In the genomic region with DNA sequence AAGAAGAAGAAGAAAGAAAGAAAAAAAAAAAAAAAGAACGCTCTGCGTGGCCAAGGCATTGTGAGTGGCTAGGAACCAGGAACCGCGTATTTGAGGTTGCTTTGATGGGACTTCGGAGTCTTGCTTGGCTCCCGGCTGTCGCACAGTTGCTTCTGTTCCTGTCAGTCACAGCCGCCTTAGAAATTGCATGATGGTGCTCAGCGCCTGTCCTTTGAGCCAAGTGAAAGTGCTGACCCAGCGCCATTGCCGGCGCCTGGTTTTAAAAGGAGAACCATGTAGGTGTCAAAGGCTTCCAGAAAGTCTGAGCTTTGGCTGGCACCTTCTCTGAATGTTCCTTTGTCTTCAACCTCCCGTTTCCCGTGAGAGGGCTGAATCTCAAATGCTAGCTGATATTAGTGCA, we compare ENCODE assay signal across 8 mouse cellular contexts. TPM values are rescaled to one million over a fixed set of nuclear protein-coding genes. Genes with fewer than 3 reads are reported as not detected.
DNase-seq lines count a peak whose midpoint lies in the region; ATAC-seq and TF ChIP-seq lines count a peak whose summit lies in the region.

No protein-coding gene starts in this region.

- peak; percentile 8; the same call in 1 of the 2 replicates for ATAC-seq in frontal cortex, adult (ENCODE audit: low TSS enrichment)
- ATAC-seq in intestine, embryonic 14.5 days (replicated peaks; ENCODE audit: low FRiP score, low TSS enrichment, low read depth) = no peak
- ATAC-seq in stomach, postnatal 0 days (ENCODE audit: low FRiP score, low TSS enrichment) = no peak

- DNase-seq in ES-E14 (ENCODE audit: low read depth, low spot score) = peak; percentile 0
- DNase-seq in cerebellum, adult 2 months = peak; percentile 48 to 52
- DNase-seq in intestine, embryonic 14.5 days (ENCODE audit: low spot score) = peak; percentile 65
- DNase-seq in left cerebral cortex, adult 8-10 months (ENCODE audit: low spot score in 2 of 2) = peak; percentile 34 to 37
- DNase-seq in lung, postnatal 4 days = peak; percentile 7 to 34
- DNase-seq in stomach, postnatal 0 days (ENCODE audit: low spot score) = peak; percentile 30
- no peak for DNase-seq in spleen, adult 12 weeks (ENCODE audit: low spot score)

- 1% methylated on average over 14 of the region's 14 CpGs for WGBS in cerebellum, adult 2 months
- WGBS in intestine, embryonic 14.5 days = 1% methylated on average over 14 of the region's 14 CpGs
- 2% methylated on average over 14 of the region's 14 CpGs for WGBS in stomach, postnatal 0 days

- no peak for TF ChIP-seq POLR2A in cerebellum, adult 2 months (IDR thresholded peaks at IDR 0.05; ENCODE audit: borderline replicate concordance, insufficient read depth, low read length)

- H3K4me3 ChIP-seq in ES-E14 (ENCODE audit: insufficient read depth in 1 of 2, low read depth in 1 of 2, low read length in 2 of 2, poor library complexity in 1 of 2, severe bottlenecking in 1 of 2) = peak overlapping the region; percentile 27 to 47; a peak in 3 of 4 replicates
- peak overlapping the region; percentile 83 for H3K4me3 ChIP-seq in cerebellum, adult 2 months (replicated peaks; ENCODE audit: insufficient read depth, low read depth, low read length)
- peak overlapping the region; percentile 50 for H3K4me3 ChIP-seq in intestine, embryonic 14.5 days (ENCODE audit: low read depth, low read length)
- H3K4me3 ChIP-seq in stomach, postnatal 0 days (ENCODE audit: low read depth, low read length) = peak overlapping the region; percentile 54

- no peaks in the 10 kb centered on the region for H3K9me3 ChIP-seq in ES-E14 (ENCODE audit: control insufficient read depth, insufficient read depth, low read depth, low read length)
- no peaks in the 10 kb centered on the region for H3K9me3 ChIP-seq in intestine, embryonic 14.5 days (ENCODE audit: control insufficient read depth, low read length)
- no peaks in the 10 kb centered on the region for H3K9me3 ChIP-seq in stomach, postnatal 0 days (ENCODE audit: control insufficient read depth, low read length)

- H3K27ac ChIP-seq in ES-E14 (ENCODE audit: insufficient read depth, low read depth, low read length, poor library complexity, severe bottlenecking) = no peak overlapping the region
- H3K27ac ChIP-seq in cerebellum, adult 2 months (ENCODE audit: insufficient read depth, low read length) = no peak overlapping the region
- H3K27ac ChIP-seq in intestine, embryonic 14.5 days (ENCODE audit: low read depth) = no peak overlapping the region
- H3K27ac ChIP-seq in stomach, postnatal 0 days (replicated peaks) = 0 out of 2 replicates have a peak overlapping the region, but pooled peaks have one; percentile 24

- H3K36me3 ChIP-seq in ES-E14 (ENCODE audit: control insufficient read depth, insufficient read depth, low read length, poor library complexity, severe bottlenecking) = no peaks in the 10 kb centered on the region
- no peaks in the 10 kb centered on the region for H3K36me3 ChIP-seq in intestine, embryonic 14.5 days (ENCODE audit: control insufficient read depth, insufficient read depth, low read length)
- no peaks in the 10 kb centered on the region for H3K36me3 ChIP-seq in stomach, postnatal 0 days (ENCODE audit: control insufficient read depth, insufficient read depth, low read length)

- H3K27me3 ChIP-seq in cerebellum, adult 2 months (ENCODE audit: control insufficient read depth, insufficient read depth, low read length) = no peaks in the 10 kb centered on the region
- H3K27me3 ChIP-seq in intestine, embryonic 14.5 days (replicated peaks; ENCODE audit: control insufficient read depth, insufficient read depth, low read length) = peaks cover 36% of the 10 kb centered on the region
- no peaks in the 10 kb centered on the region for H3K27me3 ChIP-seq in stomach, postnatal 0 days (ENCODE audit: control insufficient read depth, insufficient read depth, low read length)

- H3K9ac ChIP-seq in ES-E14 (ENCODE audit: insufficient read depth, low read depth, low read length, poor library complexity, severe bottlenecking) = no peak overlapping the region
- H3K9ac ChIP-seq in intestine, embryonic 14.5 days (ENCODE audit: low read length) = no peak overlapping the region
- peak overlapping the region; percentile 54 for H3K9ac ChIP-seq in stomach, postnatal 0 days (ENCODE audit: low read length)

- TF ChIP-seq EP300 in stomach, postnatal 0 days (optimal IDR thresholded peaks at IDR 0.05) = no peak

- TF ChIP-seq CTCF in cerebellum, adult 2 months (IDR thresholded peaks at IDR 0.05; ENCODE audit: borderline replicate concordance, insufficient read depth, low read depth, low read length) = no peak
- TF ChIP-seq CTCF in stomach, postnatal 0 days (IDR thresholded peaks at IDR 0.05; ENCODE audit: low read depth) = no peak

- in situ Hi-C loops in ES-E14 (cut with MboI; ENCODE audit: low sequenced_read_pairs in 2 of 2, unreplicated experiment in 2 of 2) = no loop called here

- peaks cover 0 to 7% of the 10 kb centered on the region in 2 experiments; a peak in 1 of 4 replicates for H3K4me1 ChIP-seq in ES-E14 (ENCODE audit: control insufficient read depth in 2 of 2, insufficient read depth in 2 of 2, low read length in 2 of 2, poor library complexity in 1 of 2)
- peaks cover 4% of the 10 kb centered on the region; the same call in 1 of the 2 replicates for H3K4me1 ChIP-seq in cerebellum, adult 2 months (ENCODE audit: control insufficient read depth, insufficient read depth, low read length)
- peaks cover 14% of the 10 kb centered on the region; the same call in 1 of the 2 replicates for H3K4me1 ChIP-seq in intestine, embryonic 14.5 days (replicated peaks; ENCODE audit: control insufficient read depth, insufficient read depth, low read length)
- no peaks in the 10 kb centered on the region; the same call in 1 of the 2 replicates for H3K4me1 ChIP-seq in stomach, postnatal 0 days (replicated peaks; ENCODE audit: control insufficient read depth, insufficient read depth)

- H3K4me2 ChIP-seq in intestine, embryonic 14.5 days (ENCODE audit: low read length) = peak overlapping the region; percentile 77
- H3K4me2 ChIP-seq in stomach, postnatal 0 days (replicated peaks; ENCODE audit: low read depth) = peak overlapping the region; percentile 85

TF ChIP-seq in ES-E14, 5 proteins besides CTCF, POLR2A, EP300 and RAD21:
- TF ChIP-seq MAFK (IDR thresholded peaks at IDR 0.05; ENCODE audit: insufficient read depth, low read depth, low read length) (peak; percentile 69; the same call in 1 of the 2 replicates), CHD2 (IDR thresholded peaks at IDR 0.05; ENCODE audit: low read depth, low read length) (no peak), ZNF384 (IDR thresholded peaks at IDR 0.05; ENCODE audit: low read depth, low read length) (no peak)
TF ChIP-seq in ES-E14: peak in this region for 1.

RNA-seq across cellular contexts. Expression of a gene that starts 0.6 kb away (rescaled TPM):
- total RNA-seq in ES-E14 (2012; rRNA removed) = 0.58 and 1.3 TPM in 2 replicates
- polyA plus RNA-seq in cerebellum, adult 2 months (2012; rRNA removed) = 16.7 and 18.1 TPM in 2 replicates
- 5.5 and 5.7 TPM in 2 replicates for polyA plus RNA-seq in intestine, embryonic 14.5 days (2014; fragmentation: Nextera tagmentation; extraction: Ambion mirVana)
- total RNA-seq in left cerebral cortex, adult 8-10 months (2022) = 10 to 100 TPM; 59.8 to 66.2 (median 64.1) TPM
- polyA plus RNA-seq in stomach, postnatal 0 days (2015; fragmentation: Nextera tagmentation; extraction: Ambion mirVana) = 29.3 and 32.8 TPM in 2 replicates
